Mouse (Mus musculus) MEL (cell line): ENCODE measurements around the gene Nap1l4.

Source experiments
- CTCF ChIP-seq, 3 experiments: IDR thresholded peaks in 2 of 3; conservative IDR thresholded peaks in 1 of 3; 2 replicates each; pipeline ENCODE4 v1.5.1; 2011 to 2012; ENCODE audit warnings: low read length in 3 of 3, low read depth in 2 of 3, mild to moderate bottlenecking in 2 of 3, improper control_type of control experiment in 1 of 3, inconsistent platforms in 1 of 3, mixed read lengths in 1 of 3, moderate library complexity in 1 of 3; ENCODE audit not compliant: control insufficient read depth in 1 of 3, insufficient read depth in 1 of 3, poor library complexity in 1 of 3, severe bottlenecking in 1 of 3
- ELF1 ChIP-seq: IDR thresholded peaks from 2 replicates; pipeline ENCODE4 v1.6.1; 2014; ENCODE audit warnings: low read depth, mild to moderate bottlenecking, inconsistent platforms, low read length, improper control_type of control experiment, moderate library complexity
- SIN3A ChIP-seq: IDR thresholded peaks from 2 replicates; pipeline ENCODE4 v1.6.1; 2012; ENCODE audit warnings: low read length, improper control_type of control experiment, inconsistent platforms
- ZMIZ1 ChIP-seq: IDR thresholded peaks from 2 replicates; pipeline ENCODE4 v1.6.1; 2012; ENCODE audit warnings: low read depth, mild to moderate bottlenecking, inconsistent platforms, low read length, improper control_type of control experiment, moderate library complexity

DNA sequence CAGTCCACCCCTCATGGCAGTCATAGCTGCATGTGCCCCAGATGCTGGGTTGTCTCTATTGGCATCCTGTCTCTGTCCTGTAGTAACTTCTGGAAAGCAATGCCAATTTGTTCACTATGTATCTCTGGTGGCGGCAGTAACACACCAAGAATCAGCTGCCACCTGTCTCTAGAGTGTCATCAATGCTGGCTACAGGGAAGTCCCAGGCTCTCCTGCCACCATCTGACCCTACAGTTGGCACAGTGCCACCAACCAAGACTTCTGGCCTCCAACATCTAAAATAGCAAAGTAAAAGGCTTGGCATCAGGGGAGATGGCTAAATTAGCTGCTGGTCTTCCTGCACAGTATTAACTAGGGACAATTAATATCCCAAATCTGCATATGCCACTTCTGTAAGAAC is 16.5 kb downstream of the Nap1l4 start:
- TF ChIP-seq SIN3A (no peak), ZMIZ1 (no peak), CTCF (IDR thresholded peaks at IDR 0.05 in 2 of 3, conservative IDR thresholded peaks at IDR 0.05 in 1 of 3; ENCODE audit: control insufficient read depth in 1 of 3, insufficient read depth in 1 of 3, low read depth in 2 of 3, low read length in 3 of 3, poor library complexity in 1 of 3, severe bottlenecking in 1 of 3) (no peak), ELF1 (no peak)
